ENCODE assay signal across 16 mouse cellular contexts in the genomic region with DNA sequence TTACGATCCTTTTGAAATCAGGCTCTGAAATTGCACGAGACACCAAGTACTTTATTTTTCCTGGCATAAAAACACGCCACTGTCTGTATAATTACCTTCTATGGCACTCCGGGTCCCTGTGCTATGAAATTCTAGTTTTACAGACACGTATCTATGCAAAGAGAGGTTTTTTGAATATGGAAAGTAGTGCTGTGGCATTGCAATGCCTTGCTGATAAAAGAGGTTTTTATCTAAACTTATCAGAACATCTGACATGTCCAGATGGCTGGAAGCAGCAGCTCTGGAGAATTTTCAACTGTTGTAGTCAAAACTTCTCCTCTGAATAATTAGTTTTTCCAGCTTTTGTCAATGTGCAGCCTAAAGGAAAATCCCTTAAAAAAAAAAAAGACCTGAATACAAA. TPM values are rescaled to one million over a fixed set of nuclear protein-coding genes. Genes with fewer than 3 reads are reported as not detected.
DNase-seq lines count a peak whose midpoint lies in the region; ATAC-seq and TF ChIP-seq lines count a peak whose summit lies in the region.
"Had no signal": no experiment of that assay in that cellular context is flagged by ENCODE, and none has a peak within 500 bp of the region (broad histone marks: within the 10 kb centered on the region; RNA-seq: fewer than 3 reads in every experiment).

Gene Rgs13 (minus strand): TSS at position 207 of the 400 bp plus-strand sequence.

- H3K4me3 ChIP-seq in hindbrain, embryonic 11.5 days (ENCODE audit: low read depth, low read length), result no peak within 1 kb of the TSS
- H3K4me3 ChIP-seq in hindbrain, embryonic 10.5 days, result no peak within 1 kb of the TSS
- no peak within 1 kb of the TSS for H3K4me3 ChIP-seq in forebrain, embryonic 13.5 days
- H3K4me3 ChIP-seq in midbrain, postnatal 0 days (ENCODE audit: low read depth, low read length), result no peak within 1 kb of the TSS
- H3K4me3 ChIP-seq: kidney, embryonic 15.5 days; neural tube, embryonic 12.5 days had no signal

- no peak for TF ChIP-seq CTCF in midbrain, postnatal 0 days (IDR thresholded peaks at IDR 0.05)

- ATAC-seq in hindbrain, embryonic 11.5 days (ENCODE audit: low FRiP score), result peak; percentile 64; the same call in 1 of the 2 replicates
- ATAC-seq in forebrain, embryonic 13.5 days, result peak; percentile 79
- no peak for ATAC-seq in midbrain, postnatal 0 days (ENCODE audit: low FRiP score)

- WGBS in hindbrain, embryonic 11.5 days, result 53% methylated on average over 5 of the region's 5 CpGs
- 66% methylated on average over 5 of the region's 5 CpGs for WGBS in hindbrain, embryonic 10.5 days
- 16% methylated on average over 5 of the region's 5 CpGs for WGBS in forebrain, embryonic 13.5 days
- WGBS in midbrain, postnatal 0 days, result 22% methylated on average over 5 of the region's 5 CpGs

- peak; percentile 3 for DNase-seq in hindbrain, embryonic 11.5 days (ENCODE audit: low spot score)
- DNase-seq in hindbrain, embryonic 10.5 days (ENCODE audit: low spot score), result no peak
- peak; percentile 32 to 52 for DNase-seq in layer of hippocampus, adult 8-10 months (ENCODE audit: low spot score in 2 of 2)
- peak; percentile 38 for DNase-seq in midbrain, postnatal 0 days (ENCODE audit: low spot score)
- no peak for DNase-seq in heart, adult 9 months (ENCODE audit: low spot score in 2 of 2)
- no peak for DNase-seq in lung, postnatal 25 days (ENCODE audit: low spot score)
- DNase-seq in spleen, adult 18-20 months, result no peak
- DNase-seq: cerebellum, adult 9-10 months; lung, adult 2 months; thymus, postnatal 14 days had no signal

- no peak within 1 kb of the TSS for H3K4me2 ChIP-seq in hindbrain, embryonic 11.5 days (replicated peaks; ENCODE audit: low read depth, low read length)
- peak within 1 kb of the TSS; percentile 20; the same call in 1 of the 2 replicates for H3K4me2 ChIP-seq in forebrain, embryonic 13.5 days
- peak within 1 kb of the TSS; percentile 18; the same call in 1 of the 2 replicates for H3K4me2 ChIP-seq in midbrain, postnatal 0 days (ENCODE audit: low read depth, low read length, poor library complexity, severe bottlenecking)
- H3K4me2 ChIP-seq: kidney, embryonic 15.5 days; neural tube, embryonic 12.5 days had no signal

- H3K27ac ChIP-seq in hindbrain, embryonic 11.5 days (ENCODE audit: low read depth, low read length), result no peak within 1 kb of the TSS
- H3K27ac ChIP-seq in hindbrain, embryonic 10.5 days, result no peak within 1 kb of the TSS
- no peak within 1 kb of the TSS; the same call in 1 of the 2 replicates for H3K27ac ChIP-seq in forebrain, embryonic 13.5 days
- no peak within 1 kb of the TSS for H3K27ac ChIP-seq in midbrain, postnatal 0 days (ENCODE audit: low read depth, low read length)
- H3K27ac ChIP-seq: kidney, embryonic 15.5 days; neural tube, embryonic 12.5 days had no signal

- H3K36me3 ChIP-seq in hindbrain, embryonic 11.5 days (ENCODE audit: control insufficient read depth, insufficient read depth, low read length), result no peaks in the 10 kb centered on the region
- H3K36me3 ChIP-seq in hindbrain, embryonic 10.5 days, result no peaks in the 10 kb centered on the region
- no peaks in the 10 kb centered on the region for H3K36me3 ChIP-seq in forebrain, embryonic 13.5 days (ENCODE audit: poor library complexity, severe bottlenecking)
- no peaks in the 10 kb centered on the region for H3K36me3 ChIP-seq in midbrain, postnatal 0 days (ENCODE audit: insufficient read depth, low read length)
- H3K36me3 ChIP-seq: kidney, embryonic 15.5 days; neural tube, embryonic 12.5 days had no signal

- no peak within 1 kb of the TSS for H3K9ac ChIP-seq in hindbrain, embryonic 11.5 days (ENCODE audit: low read depth, low read length)
- H3K9ac ChIP-seq in forebrain, embryonic 13.5 days, result no peak within 1 kb of the TSS
- no peak within 1 kb of the TSS for H3K9ac ChIP-seq in midbrain, postnatal 0 days (replicated peaks; ENCODE audit: low read length, poor library complexity, severe bottlenecking)
- H3K9ac ChIP-seq: kidney, embryonic 15.5 days; neural tube, embryonic 12.5 days had no signal

- no peaks in the 10 kb centered on the region for H3K4me1 ChIP-seq in hindbrain, embryonic 11.5 days (replicated peaks; ENCODE audit: control insufficient read depth, insufficient read depth, low read length)
- H3K4me1 ChIP-seq in hindbrain, embryonic 10.5 days (replicated peaks), result peaks cover 16% of the 10 kb centered on the region; the same call in 1 of the 2 replicates
- H3K4me1 ChIP-seq in forebrain, embryonic 13.5 days, result peaks cover 15% of the 10 kb centered on the region
- H3K4me1 ChIP-seq in midbrain, postnatal 0 days (ENCODE audit: insufficient read depth, low read length), result no peaks in the 10 kb centered on the region
- H3K4me1 ChIP-seq: kidney, embryonic 15.5 days; neural tube, embryonic 12.5 days had no signal

- no peaks in the 10 kb centered on the region for H3K27me3 ChIP-seq in hindbrain, embryonic 11.5 days (ENCODE audit: control insufficient read depth, insufficient read depth, low read length)
- H3K27me3 ChIP-seq in hindbrain, embryonic 10.5 days (ENCODE audit: insufficient read depth, poor library complexity, severe bottlenecking), result no peaks in the 10 kb centered on the region; the same call in 1 of the 2 replicates
- H3K27me3 ChIP-seq in forebrain, embryonic 13.5 days, result no peaks in the 10 kb centered on the region
- no peaks in the 10 kb centered on the region for H3K27me3 ChIP-seq in midbrain, postnatal 0 days (ENCODE audit: insufficient read depth, low read length)
- H3K27me3 ChIP-seq: kidney, embryonic 15.5 days; neural tube, embryonic 12.5 days had no signal

- H3K9me3 ChIP-seq in hindbrain, embryonic 11.5 days (ENCODE audit: control insufficient read depth, low read length), result no peaks in the 10 kb centered on the region
- H3K9me3 ChIP-seq in hindbrain, embryonic 10.5 days, result no peaks in the 10 kb centered on the region
- no peaks in the 10 kb centered on the region for H3K9me3 ChIP-seq in forebrain, embryonic 13.5 days (replicated peaks)
- H3K9me3 ChIP-seq in midbrain, postnatal 0 days (ENCODE audit: low read length), result no peaks in the 10 kb centered on the region
- H3K9me3 ChIP-seq: kidney, embryonic 15.5 days; neural tube, embryonic 12.5 days had no signal

RNA-seq across cellular contexts. Expression of gene Rgs13, which starts in this region (rescaled TPM):
- polyA plus RNA-seq in hindbrain, embryonic 11.5 days (2014; fragmentation: Nextera tagmentation; extraction: Ambion mirVana), result 1.4 and 2.5 TPM in 2 replicates
- 0.61 and 1.1 TPM in 2 replicates for polyA plus RNA-seq in hindbrain, embryonic 10.5 days (2016; fragmentation: Nextera tagmentation; extraction: Ambion mirVana)
- polyA plus RNA-seq in forebrain, embryonic 13.5 days (2015; fragmentation: Nextera tagmentation; extraction: Ambion mirVana), result 3.3 and 3.9 TPM in 2 replicates
- total RNA-seq in layer of hippocampus, adult 8-10 months (2022), result 1 to 10 TPM in 2 of 4 experiments, under 1 TPM in 2; 0.56 to 1.6 (median 1.0) TPM
- 0.71 TPM in 1 of 2 replicates, not detected in the other for total RNA-seq in midbrain, postnatal 0 days (2014; rRNA removed)
- 0.65 and 0.95 TPM in 2 replicates for polyA plus RNA-seq in midbrain, postnatal 0 days (2015; fragmentation: Nextera tagmentation; extraction: Ambion mirVana)
- total RNA-seq: heart, adult 8-10 months; hematopoietic stem cell, adult 5-6 weeks; megakaryocyte-erythroid progenitor cell, adult 5-6 weeks had no signal
- polyA plus RNA-seq: kidney, embryonic 15.5 days; lung, adult 2 months had no signal

Comparison
In these comparisons a context has a peak if more than half of its experiments do, and no peak if none do; other contexts are left out.
1. DNase-seq: peak in hindbrain, embryonic 11.5 days (single experiment) and layer of hippocampus, adult 8-10 months (2 of 2); none in hindbrain, embryonic 10.5 days (single experiment), heart, adult 9 months (0 of 2), lung, postnatal 25 days (single experiment) and spleen, adult 18-20 months (0 of 2).
2. Peak in DNase-seq and H3K4me2 ChIP-seq in midbrain, postnatal 0 days; RNA of the gene not detected or under 1 TPM.